Mouse (Mus musculus) kidney, adult 2 months (tissue): ENCODE data around the gene Gucy2c. TPM values are rescaled to one million over a fixed set of nuclear protein-coding genes. Genes with fewer than 3 reads are reported as not detected.

Experiments
- DNase-seq: peaks from one replicate; pipeline ENCODE4 v3.0.0; 2021
- H3K27ac ChIP-seq: fragments of 200-500 bp; 2 replicates; pipeline ENCODE4 v1.5.1; 2012; ENCODE audit warnings: low read depth, low read length, control low read depth, inconsistent platforms; ENCODE audit not compliant: insufficient read depth
- H3K27me3 ChIP-seq: fragments of 200-500 bp; replicated peaks from 2 replicates; pipeline ENCODE4 v1.6.1; 2012; ENCODE audit warnings: mild to moderate bottlenecking, moderate library complexity, low read length, inconsistent platforms; ENCODE audit not compliant: control insufficient read depth, insufficient read depth
- H3K36me3 ChIP-seq: fragments of 200-500 bp; 2 replicates; pipeline ENCODE4 v1.6.1; 2012; ENCODE audit warnings: mild to moderate bottlenecking, moderate library complexity, low read length, inconsistent platforms; ENCODE audit not compliant: control insufficient read depth, insufficient read depth
- H3K4me1 ChIP-seq: fragments of 200-500 bp; 2 replicates; pipeline ENCODE4 v1.6.1; 2011; ENCODE audit warnings: low read length; ENCODE audit not compliant: control insufficient read depth, insufficient read depth
- H3K4me3 ChIP-seq: fragments of 200-500 bp; 2 replicates; pipeline ENCODE4 v1.5.1; 2011; ENCODE audit warnings: mild to moderate bottlenecking, low read depth, low read length, control low read depth; ENCODE audit not compliant: insufficient read depth
- CTCF ChIP-seq: fragments of 200-500 bp; conservative IDR thresholded peaks from 2 replicates; pipeline ENCODE4 v1.5.1; 2011; ENCODE audit warnings: low read depth, mild to moderate bottlenecking, control low read depth, low read length, moderate library complexity, mixed read lengths; ENCODE audit not compliant: insufficient read depth, insufficient read length
- POLR2A ChIP-seq: fragments of 200-500 bp; IDR thresholded peaks from one replicate; pipeline ENCODE4 v1.6.1; 2011; ENCODE audit warnings: low read depth, low read length, control low read depth
- WGBS: fragments of 180-500 bp; shearing (Covaris S2); methylation state at CpG from one replicate; pipeline ENCODE4 v1.1.7; 2018; 5-methylcytosine and 5-hydroxymethylcytosine counted together
- polyA plus RNA-seq: library from polyadenylated mRNA; depleted of rRNA; stranded (reverse); fragments of >200 nt; gene quantifications from 2 replicates; pipeline ENCODE4 v1.2.3, GENCODE M21; 2012

Gucy2c gene
- polyA plus RNA-seq, 1 experiment, result 0.02 TPM

- no peak overlapping the region for H3K27ac ChIP-seq
- no peaks in the 10 kb centered on the region for H3K36me3 ChIP-seq
- no peaks in the 10 kb centered on the region; the same call in 1 of the 2 replicates for H3K27me3 ChIP-seq
- H3K4me1 ChIP-seq, result no peaks in the 10 kb centered on the region
- 81% methylated on average over 3 of the region's 3 CpGs for WGBS
- DNase-seq, result no peak
- no peak overlapping the region for H3K4me3 ChIP-seq
- TF ChIP-seq CTCF, result no peak
- no peak for TF ChIP-seq POLR2A
Measured at GRCm38 (mm10) chr6:136714097-136714496, 67.5 kb downstream of the Gucy2c start.

- Histone ChIP-seq H3K4me3 (no peak overlapping the region), H3K4me1 (no peaks in the 10 kb centered on the region), H3K27ac (no peak overlapping the region), H3K27me3 (no peaks in the 10 kb centered on the region), H3K36me3 (no peaks in the 10 kb centered on the region)
- TF ChIP-seq CTCF, result no peak
- no peak for TF ChIP-seq POLR2A
- 86% methylated on average over 5 of the region's 5 CpGs for WGBS
- no peak for DNase-seq
Measured at GRCm38 (mm10) chr6:136710408-136710807, 71.2 kb downstream of the Gucy2c start.

GRCm38 (mm10) chr6:136708597-136708996, 73.0 kb downstream of the Gucy2c start:
- Histone ChIP-seq H3K4me1 (no peaks in the 10 kb centered on the region), H3K27ac (no peak overlapping the region), H3K4me3 (no peak overlapping the region), H3K36me3 (no peaks in the 10 kb centered on the region), H3K27me3 (no peaks in the 10 kb centered on the region)
- DNase-seq, result no peak
- no peak for TF ChIP-seq POLR2A
- no peak for TF ChIP-seq CTCF
- WGBS, result 77% methylated on average over 6 of the region's 6 CpGs

GRCm38 (mm10) chr6:136701878-136702277, 79.7 kb downstream of the Gucy2c start:
- Histone ChIP-seq H3K4me1 (no peaks in the 10 kb centered on the region), H3K27me3 (no peaks in the 10 kb centered on the region), H3K4me3 (no peak overlapping the region), H3K27ac (no peak overlapping the region), H3K36me3 (no peaks in the 10 kb centered on the region)
- TF ChIP-seq CTCF, result no peak
- TF ChIP-seq POLR2A, result no peak
- 93% methylated on average over 3 of the region's 3 CpGs for WGBS
- DNase-seq, result no peak

GRCm38 (mm10) chr6:136701185-136701584, 80.4 kb downstream of the Gucy2c start:
- Histone ChIP-seq H3K27me3 (no peaks in the 10 kb centered on the region), H3K27ac (no peak overlapping the region), H3K4me3 (no peak overlapping the region), H3K4me1 (no peaks in the 10 kb centered on the region), H3K36me3 (no peaks in the 10 kb centered on the region)
- 90% methylated on average over 5 of the region's 5 CpGs for WGBS
- TF ChIP-seq POLR2A (no peak), CTCF (no peak)
- DNase-seq, result no peak

GRCm38 (mm10) chr6:136691314-136691713, 90.3 kb downstream of the Gucy2c start:
- no peaks in the 10 kb centered on the region for H3K27me3 ChIP-seq
- H3K4me1 ChIP-seq, result no peaks in the 10 kb centered on the region
- no peaks in the 10 kb centered on the region for H3K36me3 ChIP-seq
- H3K4me3 ChIP-seq, result no peak overlapping the region
- H3K27ac ChIP-seq, result no peak overlapping the region
- WGBS, result 97% methylated on average over 6 of the region's 6 CpGs
- TF ChIP-seq POLR2A (no peak), CTCF (peak; percentile 30; the same call in 1 of the 2 replicates)
- DNase-seq, result no peak

GRCm38 (mm10) chr6:136690527-136690926, 91.0 kb downstream of the Gucy2c start:
- Histone ChIP-seq H3K4me1 (no peaks in the 10 kb centered on the region), H3K4me3 (no peak overlapping the region), H3K36me3 (no peaks in the 10 kb centered on the region), H3K27me3 (no peaks in the 10 kb centered on the region), H3K27ac (no peak overlapping the region)
- no peak for TF ChIP-seq POLR2A
- no peak for TF ChIP-seq CTCF
- no peak for DNase-seq
- 84% methylated on average over 5 of the region's 5 CpGs for WGBS

GRCm38 (mm10) chr6:136689790-136690413, 91.7 kb downstream of the Gucy2c start:
- no peaks in the 10 kb centered on the region for H3K27me3 ChIP-seq
- TF ChIP-seq CTCF (no peak), POLR2A (no peak)
- no peak overlapping the region for H3K4me3 ChIP-seq
- H3K27ac ChIP-seq, result no peak overlapping the region
- 60% methylated on average over 15 of the region's 15 CpGs for WGBS
- peak; percentile 8 for DNase-seq
- H3K36me3 ChIP-seq, result no peaks in the 10 kb centered on the region
- no peaks in the 10 kb centered on the region for H3K4me1 ChIP-seq
